Mouse (Mus musculus) limb, embryonic 11.5 days (tissue): ENCODE data around the gene Clasp1. TPM values are rescaled to one million over a fixed set of nuclear protein-coding genes. Genes with fewer than 3 reads are reported as not detected.

Source experiments
- ATAC-seq: fragments of 200-750 bp; cut with Nextera tagmentation; 2 replicates; pipeline ENCODE4 v1.8.0; 2017; ENCODE audit warnings: low read depth; ENCODE audit not compliant: insufficient number of reproducible peaks, low FRiP score, low TSS enrichment
- DNase-seq: peaks from one replicate; pipeline ENCODE4 v3.0.0-alpha.2; 2015; ENCODE audit warnings: low spot score
- H3K27ac ChIP-seq: fragments of 300-500 bp; sonication (generic); replicated peaks from 2 replicates; pipeline ENCODE4 v1.5.1; 2014; ENCODE audit warnings: low read depth, mild to moderate bottlenecking, low read length
- H3K27me3 ChIP-seq: fragments of 300-500 bp; sonication (generic); 2 replicates; pipeline ENCODE4 v1.6.1; 2014; ENCODE audit warnings: mild to moderate bottlenecking, low read length, mixed read lengths; ENCODE audit not compliant: control insufficient read depth, insufficient read depth
- H3K36me3 ChIP-seq: fragments of 300-500 bp; sonication (generic); 2 replicates; pipeline ENCODE4 v1.6.1; 2014; ENCODE audit warnings: mild to moderate bottlenecking, low read length, moderate library complexity, mixed read lengths; ENCODE audit not compliant: control insufficient read depth, insufficient read depth
- H3K4me1 ChIP-seq: fragments of 300-500 bp; sonication (generic); 2 replicates; pipeline ENCODE4 v1.6.1; 2014; ENCODE audit warnings: low read length, mixed read lengths; ENCODE audit not compliant: control insufficient read depth, insufficient read depth
- H3K4me2 ChIP-seq: fragments of 300-500 bp; sonication (generic); 2 replicates; pipeline ENCODE4 v1.6.1; 2014; ENCODE audit warnings: low read depth, mild to moderate bottlenecking, moderate library complexity; ENCODE audit not compliant: severe bottlenecking
- H3K4me3 ChIP-seq: fragments of 300-500 bp; sonication (generic); 2 replicates; pipeline ENCODE4 v1.5.1; 2014; ENCODE audit warnings: low read depth, low read length
- H3K9ac ChIP-seq: fragments of 300-500 bp; sonication (generic); 2 replicates; pipeline ENCODE4 v1.6.1; 2014; ENCODE audit warnings: mild to moderate bottlenecking, low read length
- H3K9me3 ChIP-seq: fragments of 300-500 bp; sonication (generic); 2 replicates; pipeline ENCODE4 v1.6.1; 2016; ENCODE audit warnings: low read length; ENCODE audit not compliant: control insufficient read depth
- WGBS: fragments of 180-500 bp; shearing (Covaris S2); extraction: QIAGEN DNeasy Blood & Tissue Kit; methylation state at CpG from one replicate; pipeline ENCODE4 v1.1.7; 2014; 5-methylcytosine and 5-hydroxymethylcytosine counted together
- polyA plus RNA-seq: library from polyadenylated mRNA; unstranded; fragments of >200 nt; fragmentation: Nextera tagmentation; extraction: Ambion mirVana; gene quantifications from 2 replicates; pipeline ENCODE4 v1.2.1, GENCODE M21; 2014

The Clasp1 gene
- 68.8 and 79.6 TPM in 2 replicates for polyA plus RNA-seq

DNA sequence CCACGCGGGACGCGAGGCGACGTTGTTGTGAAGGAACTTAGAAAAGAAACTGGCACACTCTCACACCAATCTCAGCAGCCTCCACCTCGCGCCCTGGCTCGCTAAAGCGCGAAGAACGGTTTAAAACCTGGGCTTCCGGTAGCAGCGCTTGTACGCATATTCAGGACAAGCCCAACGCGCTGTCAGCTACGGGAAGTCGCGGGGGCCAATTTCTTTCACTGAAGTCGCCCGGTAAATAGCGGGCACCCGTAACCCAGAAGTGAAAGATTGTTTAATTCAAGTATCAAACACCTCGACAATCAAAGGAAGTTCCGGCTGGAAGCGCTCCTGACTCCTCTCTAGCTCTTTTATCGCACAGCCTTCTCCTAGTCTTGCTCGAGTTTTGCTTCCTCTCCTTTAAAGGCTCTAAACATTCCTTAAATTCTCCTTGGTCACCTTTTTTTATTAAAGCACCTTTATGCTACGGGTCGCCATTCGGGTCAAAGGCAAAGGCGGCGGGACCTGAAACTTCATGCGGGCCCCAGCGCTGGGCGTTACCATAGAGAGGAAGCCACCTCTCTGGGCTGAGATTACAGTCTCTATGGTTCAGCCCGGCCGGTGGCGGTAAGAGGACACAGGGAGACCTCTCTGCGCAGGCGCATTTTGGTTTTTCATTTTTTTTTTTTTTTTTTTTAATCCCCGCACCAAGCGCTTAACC is at the start of gene Clasp1:
Gene Clasp1, plus strand, starts transcription at position 302 of the 697 bp plus-strand sequence.
- Histone ChIP-seq H3K9me3 (no peaks in the 10 kb centered on the region), H3K4me1 (peaks cover 9% of the 10 kb centered on the region), H3K27ac (peak within 1 kb of the TSS; percentile 77), H3K27me3 (no peaks in the 10 kb centered on the region), H3K4me2 (peak within 1 kb of the TSS; percentile 69), H3K36me3 (no peaks in the 10 kb centered on the region), H3K4me3 (peak within 1 kb of the TSS; percentile 81), H3K9ac (peak within 1 kb of the TSS; percentile 96)
- DNase-seq (peak; percentile 94), ATAC-seq (peak; percentile 97)
- under 1% methylated on average over 44 of the region's 44 CpGs for WGBS

DNA sequence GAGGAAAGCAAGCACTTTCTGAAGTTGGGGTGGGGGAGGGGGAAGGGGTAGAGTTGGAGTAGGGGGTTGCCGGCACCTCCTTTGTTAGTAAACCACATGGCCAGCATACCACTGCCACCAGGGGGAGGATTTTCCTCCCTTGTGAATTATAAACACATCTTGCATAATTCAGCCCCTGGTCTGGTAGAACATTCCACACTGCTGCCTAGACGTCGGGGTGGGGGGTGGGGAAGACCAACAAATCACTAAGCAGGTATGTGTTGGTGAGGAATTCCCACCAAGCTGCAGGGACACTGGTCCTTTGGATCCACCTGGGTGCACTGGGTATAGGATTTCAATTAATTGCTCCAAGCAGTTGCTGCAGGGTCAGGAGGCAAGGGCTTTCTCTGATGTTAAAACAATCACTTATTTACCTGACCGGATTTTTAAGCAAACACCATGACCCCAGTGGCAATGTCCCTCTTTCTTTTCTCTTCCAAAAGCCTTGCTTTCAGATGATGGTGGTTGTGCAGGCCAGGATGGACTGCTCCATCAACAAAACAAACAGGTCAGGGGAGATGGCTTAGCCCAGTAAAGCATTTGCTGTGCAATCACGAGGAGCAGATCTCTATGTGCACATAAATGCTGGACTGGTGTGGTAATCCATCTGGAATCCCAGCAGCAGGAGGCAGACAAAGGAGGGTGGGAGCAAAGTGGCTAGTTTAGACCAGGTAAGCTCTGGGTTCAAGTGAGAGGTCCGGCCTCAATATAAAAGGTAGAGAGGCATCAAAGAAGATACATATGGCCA is 45.0 kb upstream of the Clasp1 start:
- H3K4me1 ChIP-seq, result 0 out of 2 replicates have a peak, but pooled peaks cover 2% of the 10 kb centered on the region
- no peak overlapping the region for H3K4me2 ChIP-seq
- no peaks in the 10 kb centered on the region for H3K36me3 ChIP-seq
- H3K27ac ChIP-seq, result peak overlapping the region; percentile 50; the same call in 1 of the 2 replicates
- H3K27me3 ChIP-seq, result no peaks in the 10 kb centered on the region
- no peaks in the 10 kb centered on the region for H3K9me3 ChIP-seq
- H3K9ac ChIP-seq, result no peak overlapping the region
- ATAC-seq (peak; percentile 76), DNase-seq (peak; percentile 44)
- 30% methylated on average over 6 of the region's 6 CpGs for WGBS
- H3K4me3 ChIP-seq, result no peak overlapping the region

DNA sequence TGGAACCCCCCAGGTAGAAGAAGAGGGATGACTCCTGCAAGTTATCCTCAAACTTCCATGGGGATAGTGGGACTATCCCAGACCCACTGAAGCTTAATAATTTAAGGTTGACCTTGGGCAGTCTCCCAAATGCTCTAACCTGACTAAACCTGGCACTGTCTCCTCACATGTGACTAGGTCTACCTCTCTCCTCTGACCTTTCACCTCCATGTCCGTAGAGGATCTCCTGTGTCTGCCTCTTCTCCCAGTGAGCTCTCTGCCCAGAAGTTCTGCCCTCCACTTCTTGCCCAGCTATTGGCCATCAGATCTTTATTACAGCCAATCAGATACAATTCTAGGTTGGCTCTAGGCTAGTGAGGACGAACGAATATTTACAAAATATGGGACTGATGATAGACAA is 38.9 kb upstream of the Clasp1 start:
- ATAC-seq (no peak), DNase-seq (no peak)
- Histone ChIP-seq H3K4me1 (no peaks in the 10 kb centered on the region), H3K9ac (no peak overlapping the region), H3K27me3 (no peaks in the 10 kb centered on the region), H3K27ac (no peak overlapping the region), H3K4me3 (no peak overlapping the region), H3K9me3 (no peaks in the 10 kb centered on the region), H3K36me3 (no peaks in the 10 kb centered on the region), H3K4me2 (no peak overlapping the region)
- WGBS, result 87% methylated on average over 3 of the region's 3 CpGs

DNA sequence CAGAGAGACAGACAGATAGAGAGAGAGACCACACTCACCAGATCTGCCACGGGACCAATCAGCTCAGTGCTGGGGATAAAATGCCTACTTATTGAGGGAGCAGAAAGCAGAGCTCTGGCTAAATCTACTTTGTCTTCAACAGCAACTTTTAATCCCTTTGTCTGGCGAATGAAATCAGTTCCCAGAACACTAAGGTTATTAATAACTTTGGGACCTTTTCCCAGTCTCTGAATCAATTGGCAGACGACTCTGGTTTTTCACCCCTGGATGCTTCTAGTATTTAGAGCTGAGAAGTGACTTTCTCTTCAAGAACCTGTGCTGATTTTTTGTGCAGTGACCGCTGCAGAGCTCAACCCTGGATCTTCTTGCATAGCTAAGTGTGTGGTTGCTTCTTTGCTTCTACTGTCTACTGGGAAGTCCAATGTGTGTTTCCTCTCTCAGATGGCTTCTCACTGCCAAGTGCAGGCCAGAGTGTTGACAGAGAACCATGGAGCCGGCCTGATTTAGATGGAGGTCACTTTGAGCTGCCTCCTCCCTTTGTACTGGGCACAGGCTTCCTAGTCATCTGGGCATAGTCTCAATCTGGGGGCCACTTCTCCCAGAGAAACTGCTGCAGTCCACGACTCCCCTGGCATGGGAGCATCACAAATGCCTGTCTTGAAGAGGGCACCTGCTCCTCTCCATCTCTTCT is 29.6 kb upstream of the Clasp1 start:
- Histone ChIP-seq H3K36me3 (no peaks in the 10 kb centered on the region), H3K27ac (no peak overlapping the region), H3K4me3 (no peak overlapping the region), H3K27me3 (no peaks in the 10 kb centered on the region), H3K4me2 (no peak overlapping the region), H3K4me1 (no peaks in the 10 kb centered on the region), H3K9ac (no peak overlapping the region), H3K9me3 (no peaks in the 10 kb centered on the region)
- ATAC-seq (no peak), DNase-seq (no peak)
- 81% methylated on average over 6 of the region's 6 CpGs for WGBS

DNA sequence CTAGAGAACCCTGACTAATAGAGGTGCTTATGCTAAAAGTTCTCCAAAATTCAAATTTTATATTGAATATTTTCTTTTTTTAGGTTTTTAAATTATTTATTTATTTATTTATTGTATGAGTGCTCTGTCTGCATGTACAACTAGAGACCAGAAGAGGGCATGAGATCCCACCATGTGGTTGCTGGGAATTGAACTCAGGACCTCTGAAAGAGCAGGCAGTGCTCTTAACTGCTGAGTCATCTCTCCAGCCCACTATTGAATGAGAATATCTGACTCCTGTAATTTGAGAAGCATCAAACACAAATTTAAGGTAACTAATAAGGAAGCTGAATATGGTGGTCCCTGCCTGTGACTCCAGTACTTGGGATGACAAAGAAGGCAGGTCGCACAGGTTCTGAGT is 20.9 kb upstream of the Clasp1 start:
- Histone ChIP-seq H3K9me3 (no peaks in the 10 kb centered on the region), H3K9ac (no peak overlapping the region), H3K36me3 (no peaks in the 10 kb centered on the region), H3K27me3 (no peaks in the 10 kb centered on the region), H3K27ac (no peak overlapping the region), H3K4me3 (no peak overlapping the region), H3K4me2 (no peak overlapping the region), H3K4me1 (no peaks in the 10 kb centered on the region)
- WGBS, result 97% methylated on average over 1 of the region's 1 CpGs
- no peak for DNase-seq
- ATAC-seq, result no peak

DNA sequence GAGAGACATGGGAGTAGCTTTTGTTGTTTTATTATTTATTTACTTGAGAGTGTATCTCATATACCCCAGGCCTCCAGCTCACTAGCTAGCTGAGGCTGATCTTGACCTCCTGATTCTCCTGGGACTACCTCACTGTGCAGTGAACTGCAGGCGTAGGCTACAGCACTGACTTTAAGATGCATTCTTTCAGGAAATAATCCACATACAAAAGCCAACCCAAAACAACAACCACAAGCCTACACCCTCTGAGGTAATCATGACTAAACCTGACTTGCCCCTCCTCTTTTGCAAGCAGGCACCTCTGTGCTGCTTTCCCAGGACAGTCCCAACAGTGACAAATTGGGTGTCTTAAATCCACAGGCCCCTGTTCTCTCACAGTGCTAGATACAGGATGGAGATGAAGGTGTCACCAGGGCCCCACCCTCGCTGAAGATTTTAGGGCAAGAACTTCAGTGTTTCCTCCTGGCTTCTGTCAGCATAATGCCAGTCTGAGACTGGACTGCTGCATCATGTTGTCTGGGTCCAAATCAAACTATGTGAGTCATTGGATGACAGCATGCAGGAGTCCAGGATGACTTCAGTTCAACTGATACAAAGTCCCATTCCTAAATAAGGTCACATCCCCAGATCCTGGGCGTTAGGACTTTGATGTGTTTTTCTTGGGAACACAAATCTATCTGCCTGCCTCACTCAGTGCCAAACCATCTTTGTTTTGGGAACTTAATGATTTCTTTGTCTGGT is 20.0 kb upstream of the Clasp1 start:
- Histone ChIP-seq H3K4me1 (no peaks in the 10 kb centered on the region), H3K27ac (no peak overlapping the region), H3K36me3 (no peaks in the 10 kb centered on the region), H3K9ac (no peak overlapping the region), H3K27me3 (no peaks in the 10 kb centered on the region), H3K9me3 (no peaks in the 10 kb centered on the region), H3K4me3 (no peak overlapping the region), H3K4me2 (no peak overlapping the region)
- ATAC-seq (no peak), DNase-seq (no peak)
- WGBS, result 67% methylated on average over 3 of the region's 3 CpGs

DNA sequence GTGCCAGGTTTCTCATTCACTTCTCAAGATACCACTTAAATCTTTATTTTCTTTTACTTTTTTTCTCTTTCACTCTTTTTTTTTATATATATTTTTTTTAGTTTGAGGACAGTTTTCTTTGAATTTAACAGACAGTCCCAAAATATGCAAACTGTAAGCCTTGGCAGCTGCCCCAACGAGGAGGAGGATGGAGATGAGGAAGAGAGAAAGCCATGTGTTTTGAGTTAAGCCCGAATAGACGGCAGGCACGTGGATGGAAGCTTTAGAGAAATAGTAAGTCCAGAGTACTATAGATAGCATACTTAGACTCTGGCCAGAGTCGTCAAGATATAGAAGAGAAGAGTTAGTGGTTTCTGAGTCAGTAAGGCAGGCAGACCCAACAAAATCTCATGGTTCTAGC is 11.1 kb upstream of the Clasp1 start:
- H3K9me3 ChIP-seq, result no peaks in the 10 kb centered on the region
- ATAC-seq (no peak), DNase-seq (no peak)
- no peaks in the 10 kb centered on the region for H3K36me3 ChIP-seq
- H3K4me2 ChIP-seq, result no peak overlapping the region
- no peaks in the 10 kb centered on the region for H3K4me1 ChIP-seq
- H3K9ac ChIP-seq, result no peak overlapping the region
- H3K27ac ChIP-seq, result no peak overlapping the region
- H3K4me3 ChIP-seq, result no peak overlapping the region
- 31% methylated on average over 5 of the region's 5 CpGs for WGBS
- H3K27me3 ChIP-seq, result no peaks in the 10 kb centered on the region
